Mouse (Mus musculus) brain, adult 2 months (tissue): Measurements from ENCODE around the gene 4931409K22Rik.

ENCODE experiments used
- DNase-seq: peaks from one replicate; pipeline ENCODE4 v3.0.0; 2011; ENCODE audit warnings: low read depth, low spot score

4931409K22Rik gene

GRCm38 (mm10) chr5:24556709-24557108 is at the start of gene 4931409K22Rik:
4931409K22Rik (minus strand) TSS chr5:24556809.
- no peak for DNase-seq

- no peak for DNase-seq
Observed at GRCm38 (mm10) chr5:24605980-24606665, 49.5 kb upstream of the 4931409K22Rik start.

- DNase-seq = no peak
Observed at GRCm38 (mm10) chr5:24605321-24605979, 48.8 kb upstream of the 4931409K22Rik start.

- DNase-seq = peak; percentile 92
Observed at GRCm38 (mm10) chr5:24604656-24605100, 48.1 kb upstream of the 4931409K22Rik start.

- DNase-seq = no peak
Observed at GRCm38 (mm10) chr5:24604080-24604655, 47.6 kb upstream of the 4931409K22Rik start.

- no peak for DNase-seq
Observed at GRCm38 (mm10) chr5:24603431-24604010, 46.9 kb upstream of the 4931409K22Rik start.

GRCm38 (mm10) chr5:24602751-24603343 is 46.2 kb upstream of the 4931409K22Rik start:
- DNase-seq = peak; percentile 91

- peak; percentile 86 for DNase-seq
Observed at GRCm38 (mm10) chr5:24601911-24602750, 45.5 kb upstream of the 4931409K22Rik start.

GRCm38 (mm10) chr5:24601071-24601835 is 44.6 kb upstream of the 4931409K22Rik start:
- no peak for DNase-seq

- no peak for DNase-seq
Observed at GRCm38 (mm10) chr5:24600236-24600635, 43.6 kb upstream of the 4931409K22Rik start.

- DNase-seq = no peak
Observed at GRCm38 (mm10) chr5:24599137-24599536, 42.5 kb upstream of the 4931409K22Rik start.

GRCm38 (mm10) chr5:24598570-24599006 is 42.0 kb upstream of the 4931409K22Rik start:
- no peak for DNase-seq

- DNase-seq = peak; percentile 59
Observed at GRCm38 (mm10) chr5:24597901-24598569, 41.4 kb upstream of the 4931409K22Rik start.

- DNase-seq = peak; percentile 94
Observed at GRCm38 (mm10) chr5:24597221-24597728, 40.7 kb upstream of the 4931409K22Rik start.

GRCm38 (mm10) chr5:24596519-24597171 is 40.0 kb upstream of the 4931409K22Rik start:
- peak; percentile 90 for DNase-seq

GRCm38 (mm10) chr5:24595786-24596380 is 39.3 kb upstream of the 4931409K22Rik start:
- no peak for DNase-seq

- no peak for DNase-seq
Observed at GRCm38 (mm10) chr5:24595261-24595660, 38.7 kb upstream of the 4931409K22Rik start.

- no peak for DNase-seq
Observed at GRCm38 (mm10) chr5:24594346-24594745, 37.7 kb upstream of the 4931409K22Rik start.
